Mouse (Mus musculus) thymus, adult 2 months (tissue): Measurements from ENCODE around the gene Mrps10.

Source experiments
- CTCF ChIP-seq: fragments of 200-500 bp; IDR thresholded peaks from 2 replicates; pipeline ENCODE4 v1.5.1; 2012; ENCODE audit warnings: mild to moderate bottlenecking, control low read depth, low read length, moderate library complexity, borderline replicate concordance; ENCODE audit not compliant: control insufficient read depth, poor library complexity, insufficient read depth; ENCODE audit errors: extremely low read depth
- POLR2A ChIP-seq: fragments of 200-500 bp; IDR thresholded peaks from 2 replicates; pipeline ENCODE4 v1.6.1; 2012; ENCODE audit warnings: mild to moderate bottlenecking, low read length, control low read depth, moderate library complexity; ENCODE audit not compliant: control insufficient read depth, poor library complexity, insufficient read depth; ENCODE audit errors: extremely low read depth

- no peak for TF ChIP-seq CTCF
- TF ChIP-seq POLR2A: no peak
These were observed 45.7 kb upstream of the Mrps10 start for GRCm38 (mm10) chr17:47322991-47323295.
